Mouse (Mus musculus) myocyte (in vitro differentiated cells): ENCODE data around the gene Ormdl2.

Experiments used
- CEBPB ChIP-seq: IDR thresholded peaks from 2 replicates; pipeline ENCODE4 v1.6.1; 2011; ENCODE audit warnings: mild to moderate bottlenecking, moderate library complexity; ENCODE audit not compliant: poor library complexity, insufficient read depth, severe bottlenecking
- E2F4 ChIP-seq: IDR thresholded peaks from one replicate; pipeline ENCODE4 v1.6.1; 2011; ENCODE audit warnings: mild to moderate bottlenecking, control low read depth, moderate library complexity; ENCODE audit not compliant: insufficient read depth
- MAX ChIP-seq: IDR thresholded peaks from one replicate; pipeline ENCODE4 v1.6.1; 2011; ENCODE audit warnings: low read depth, mild to moderate bottlenecking, control low read depth
- MYOD1 ChIP-seq, 3 experiments: IDR thresholded peaks; one replicate each; pipeline ENCODE4 v1.6.1; 2011; ENCODE audit warnings: control low read depth in 2 of 3, low read depth in 2 of 3, mild to moderate bottlenecking in 2 of 3, moderate library complexity in 1 of 3; ENCODE audit not compliant: insufficient read length in 2 of 3, control insufficient read depth in 1 of 3
- MYOG ChIP-seq, 3 experiments: IDR thresholded peaks; one replicate each; pipeline ENCODE4 v1.6.1; 2011; ENCODE audit warnings: control low read depth in 2 of 3, low read depth in 2 of 3, mild to moderate bottlenecking in 2 of 3; ENCODE audit not compliant: insufficient read length in 2 of 3, control insufficient read depth in 1 of 3, insufficient read depth in 1 of 3
- POLR2A ChIP-seq: IDR thresholded peaks from one replicate; pipeline ENCODE4 v1.6.1; 2011; ENCODE audit warnings: low read depth, mild to moderate bottlenecking, control low read depth, moderate library complexity; ENCODE audit not compliant: insufficient read length
- POLR2AphosphoS2 ChIP-seq: IDR thresholded peaks from one replicate; pipeline ENCODE4 v1.6.1; 2011; ENCODE audit warnings: low read depth, control low read depth; ENCODE audit not compliant: insufficient read length
- SRF ChIP-seq: IDR thresholded peaks from one replicate; pipeline ENCODE4 v1.6.1; 2011; ENCODE audit warnings: low read depth; ENCODE audit not compliant: control insufficient read depth, insufficient read length
- TCF12 ChIP-seq: IDR thresholded peaks from one replicate; pipeline ENCODE4 v1.6.1; 2011; ENCODE audit warnings: mild to moderate bottlenecking, control low read depth; ENCODE audit not compliant: poor library complexity, insufficient read depth, severe bottlenecking
- TCF3 ChIP-seq: IDR thresholded peaks from one replicate; pipeline ENCODE4 v1.6.1; 2011; ENCODE audit warnings: low read depth, control low read depth; ENCODE audit not compliant: insufficient read length
- USF1 ChIP-seq: IDR thresholded peaks from one replicate; pipeline ENCODE4 v1.6.1; 2011; ENCODE audit warnings: low read depth, mild to moderate bottlenecking, control low read depth, moderate library complexity

- TF ChIP-seq TCF12: no peak
- TF ChIP-seq POLR2A: peak; percentile 65
- no peak for TF ChIP-seq POLR2AphosphoS2
- no peak for TF ChIP-seq SRF
- TF ChIP-seq CEBPB: peak; percentile 64; the same call in 1 of the 2 replicates
- no peak for TF ChIP-seq USF1
- TF ChIP-seq MYOD1 (IDR thresholded peaks at IDR 0.05; ENCODE audit: control insufficient read depth in 1 of 3, insufficient read length in 2 of 3, low read depth in 2 of 3): no peak
- no peak for TF ChIP-seq MAX
- TF ChIP-seq TCF3: no peak
- peak in 1 of 3 experiments; percentile 28 for TF ChIP-seq MYOG (IDR thresholded peaks at IDR 0.05; ENCODE audit: control insufficient read depth in 1 of 3, insufficient read depth in 1 of 3, insufficient read length in 2 of 3, low read depth in 2 of 3)
- no peak for TF ChIP-seq E2F4
Observed at GRCm38 (mm10) chr10:128821358-128822056, at the start of gene Ormdl2.
